Mouse (Mus musculus): ENCODE results near the gene Ceacam16.

GRCm38 (mm10) chr7:19824182-19824973 lies 36.7 kb downstream of the Ceacam16 start:
- TF ChIP-seq CTCF (conservative IDR thresholded peaks at IDR 0.05; ENCODE audit: insufficient read depth, insufficient read length, low read depth, low read length) (no peak), POLR2A (IDR thresholded peaks at IDR 0.05; ENCODE audit: low read depth, low read length) (no peak)

All from kidney, adult 2 months (tissue).